Mouse (Mus musculus): ENCODE measurements at regions not wholly inside any gene's neighbourhood (a gene's known extent, or its start where the extent isn't known, plus 50 kb on each side); places are given as distances from the start of the nearest gene placed in this dataset.

GRCm38 (mm10) chr12:56275556-56276242 is 70.0 kb downstream of the Mbip start:
- CTCF ChIA-PET: interaction anchor here (0.5 kb wide), 1 partner anchor 767 kb away, joined by 6 read pairs; no protein-coding TSS in a partner anchor

- CTCF ChIA-PET: no interaction called here
Observed at GRCm38 (mm10) chr12:56265049-56265448, 80.6 kb downstream of the Mbip start.

GRCm38 (mm10) chr12:56261471-56261870 is 84.2 kb downstream of the Mbip start:
- CTCF ChIA-PET: no interaction called here

GRCm38 (mm10) chr12:56258401-56259050 is 87.2 kb downstream of the Mbip start:
- CTCF ChIA-PET: no interaction called here

GRCm38 (mm10) chr12:56256243-56256881 is 89.3 kb downstream of the Mbip start:
- CTCF ChIA-PET: no interaction called here

- CTCF ChIA-PET: no interaction called here
Observed at GRCm38 (mm10) chr12:56252612-56253444, 92.9 kb downstream of the Mbip start.

- CTCF ChIA-PET: no interaction called here
Observed at GRCm38 (mm10) chr12:56250262-56250661, 95.4 kb downstream of the Mbip start.

- CTCF ChIA-PET: no interaction called here
Observed at GRCm38 (mm10) chr12:56246406-56246805, 99.3 kb downstream of the Mbip start.

- CTCF ChIA-PET: no interaction called here
Observed at GRCm38 (mm10) chr12:56242803-56243202, 102.9 kb downstream of the Mbip start.

GRCm38 (mm10) chr12:56241735-56242134 is 104.0 kb downstream of the Mbip start:
- CTCF ChIA-PET: interaction anchor here (0.6 kb wide), 1 partner anchor 211 kb away, joined by 3 read pairs; no protein-coding TSS in a partner anchor

- CTCF ChIA-PET: no interaction called here
Observed at GRCm38 (mm10) chr12:56240206-56240605, 105.5 kb downstream of the Mbip start.

GRCm38 (mm10) chr12:56234571-56234970 is 111.1 kb downstream of the Mbip start:
- CTCF ChIA-PET: no interaction called here

- CTCF ChIA-PET: no interaction called here
Observed at GRCm38 (mm10) chr12:56233209-56233608, 112.5 kb downstream of the Mbip start.

- CTCF ChIA-PET: no interaction called here
Observed at GRCm38 (mm10) chr12:56224142-56224895, 121.4 kb downstream of the Mbip start.

- CTCF ChIA-PET: no interaction called here
Observed at GRCm38 (mm10) chr12:56193524-56193923, 152.2 kb downstream of the Mbip start.

GRCm38 (mm10) chr12:56189562-56189961 is 156.1 kb downstream of the Mbip start:
- CTCF ChIA-PET: no interaction called here

- CTCF ChIA-PET: no interaction called here
Observed at GRCm38 (mm10) chr12:56160736-56161135, 185.0 kb downstream of the Mbip start.

GRCm38 (mm10) chr12:56144359-56144758 is 201.3 kb downstream of the Mbip start:
- CTCF ChIA-PET: no interaction called here

GRCm38 (mm10) chr12:56143789-56144188 is 201.9 kb downstream of the Mbip start:
- CTCF ChIA-PET: no interaction called here

- CTCF ChIA-PET: no interaction called here
Observed at GRCm38 (mm10) chr12:56114446-56114845, 231.2 kb downstream of the Mbip start.

GRCm38 (mm10) chr12:56081406-56081805 is 245.3 kb downstream of the Brms1l start:
- CTCF ChIA-PET: no interaction called here

GRCm38 (mm10) chr12:56064183-56064582 is 228.1 kb downstream of the Brms1l start:
- CTCF ChIA-PET: no interaction called here
